Mouse (Mus musculus) erythroblast, embryonic 14.5 days (primary cell): Measurements from ENCODE around the gene Pax9.

Experiments
- GATA1 ChIP-seq: IDR thresholded peaks from 2 replicates; pipeline ENCODE4 v1.6.1; 2012; ENCODE audit warnings: low read length, inconsistent platforms, mixed read lengths
- TAL1 ChIP-seq: IDR thresholded peaks from 3 replicates; pipeline ENCODE4 v1.6.1; 2012; ENCODE audit warnings: low read length, inconsistent platforms, mixed read lengths

DNA sequence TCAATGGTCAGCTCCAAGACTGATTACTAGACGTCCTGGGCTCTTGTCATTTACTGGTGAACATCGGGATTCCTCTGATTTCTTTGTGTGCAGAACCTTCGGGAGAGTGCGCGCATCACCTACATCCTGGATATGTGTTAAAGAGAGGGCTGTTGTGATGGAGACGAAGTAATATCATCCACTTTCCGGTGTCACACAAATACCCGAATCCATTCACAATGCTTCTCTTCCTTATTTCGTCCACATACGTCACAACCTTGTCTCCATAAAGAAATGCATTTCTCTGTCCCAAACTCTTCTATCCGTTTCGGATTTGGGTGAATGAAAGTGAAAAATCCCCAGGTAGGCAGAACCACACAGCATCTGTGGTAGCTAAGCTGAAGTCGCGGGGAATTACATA lies 2.8 kb downstream of the Pax9 start:
- TF ChIP-seq GATA1 (no peak), TAL1 (no peak)
